Mouse (Mus musculus) adrenal gland, postnatal 14 days (tissue): ENCODE results near the gene Syne4. TPM values are rescaled to one million over a fixed set of nuclear protein-coding genes. Genes with fewer than 3 reads are reported as not detected.

Experiments used
- DNase-seq: peaks from one replicate; pipeline ENCODE4 v3.0.0; 2021; ENCODE audit warnings: mixed read lengths
- long read RNA-seq, 2 experiments: library from polyadenylated mRNA; stranded (forward); transcript quantifications; one replicate each; pipeline ENCODE4 v2.0.0; 2021
- total RNA-seq: library from RNA; stranded (reverse); gene quantifications from 2 replicates; pipeline ENCODE4 v1.2.3, GENCODE M21; 2021

The Syne4 gene
- total RNA-seq = 23.5 and 30.2 TPM in 2 replicates
- long read RNA-seq, experiment 1, transcript Syne4-201 (8 exons, 1,355 nt) = major isoform, 9 of 36 reads
- long read RNA-seq, experiment 1, partial matches to known transcripts = 7 of 36 reads
- long read RNA-seq, experiment 1, other reads (novel, unspliced or antisense) = 18 of 36 reads
- long read RNA-seq, experiment 2, transcript Syne4-201 (8 exons, 1,355 nt) = major isoform, 5 of 20 reads
- long read RNA-seq, experiment 2, partial matches to known transcripts = 5 of 20 reads
- long read RNA-seq, experiment 2, other reads (novel, unspliced or antisense) = 9 of 20 reads

DNA sequence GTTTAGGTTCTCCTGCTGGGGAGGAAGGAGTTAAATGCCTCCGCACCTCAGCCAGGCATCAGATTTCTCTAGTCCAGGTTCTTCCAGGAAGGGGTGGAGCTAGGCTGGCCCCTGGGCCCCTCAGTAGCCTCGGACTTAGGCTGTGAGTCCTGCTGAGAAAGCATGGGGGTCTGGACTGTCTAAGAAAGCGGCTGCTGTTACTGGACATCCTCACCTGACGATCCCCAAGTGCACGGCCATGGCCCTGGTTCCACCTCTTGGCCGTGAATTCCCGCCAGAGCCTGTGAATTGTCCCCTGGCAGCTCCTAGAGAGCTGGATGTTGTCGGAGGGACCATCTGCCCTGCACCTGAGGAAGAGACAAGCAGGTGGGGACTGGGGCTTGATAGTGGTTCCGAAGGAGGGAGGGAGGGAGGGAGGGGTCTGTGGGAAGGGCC is at the start of gene Syne4:
TSS of gene Syne4 (plus strand) at position 87 of the 435 bp plus-strand sequence.
- no peak for DNase-seq

DNA sequence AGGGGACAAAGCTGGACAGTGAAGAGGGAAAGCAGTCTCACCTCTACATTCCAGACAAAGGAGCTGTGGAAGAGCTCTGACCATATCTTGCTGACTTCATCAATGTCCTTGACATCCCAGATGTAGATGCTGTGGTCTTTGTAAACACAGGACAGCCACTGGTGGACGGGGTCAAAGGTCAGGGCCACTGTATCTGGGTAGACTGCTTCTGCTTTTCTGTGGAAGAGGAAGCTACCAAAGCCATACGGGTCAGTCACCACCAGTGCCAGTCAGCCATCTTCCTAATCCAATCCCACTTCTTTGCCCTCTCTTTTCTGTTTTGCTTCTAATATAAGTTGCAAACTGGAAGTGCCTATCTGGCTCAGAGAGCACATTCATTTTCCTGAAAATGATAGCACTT is 49.6 kb upstream of the Syne4 start:
- peak; percentile 26 for DNase-seq

DNA sequence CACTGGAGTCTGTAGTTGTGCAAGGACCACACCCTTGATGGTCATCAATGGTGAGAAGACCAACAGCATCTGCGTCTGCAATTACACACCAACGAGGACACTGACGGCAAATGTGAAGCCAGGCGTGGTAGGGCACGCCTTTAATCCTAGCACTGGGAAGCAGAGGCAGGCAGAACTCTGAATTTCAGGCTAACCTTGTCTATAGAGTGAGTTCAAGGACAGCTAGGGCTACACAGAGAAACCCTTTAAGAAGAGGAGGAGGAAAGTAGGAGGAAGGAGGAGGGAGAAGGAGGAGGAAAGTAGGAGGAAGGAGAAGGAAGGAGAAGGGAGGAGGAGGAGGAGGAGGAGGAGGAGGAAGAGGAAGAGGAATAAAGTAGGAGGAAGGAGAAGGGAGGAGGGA is 49.1 kb upstream of the Syne4 start:
- no peak for DNase-seq

GRCm38 (mm10) chr7:30265935-30266334 is 48.7 kb upstream of the Syne4 start:
- DNase-seq = no peak

DNA sequence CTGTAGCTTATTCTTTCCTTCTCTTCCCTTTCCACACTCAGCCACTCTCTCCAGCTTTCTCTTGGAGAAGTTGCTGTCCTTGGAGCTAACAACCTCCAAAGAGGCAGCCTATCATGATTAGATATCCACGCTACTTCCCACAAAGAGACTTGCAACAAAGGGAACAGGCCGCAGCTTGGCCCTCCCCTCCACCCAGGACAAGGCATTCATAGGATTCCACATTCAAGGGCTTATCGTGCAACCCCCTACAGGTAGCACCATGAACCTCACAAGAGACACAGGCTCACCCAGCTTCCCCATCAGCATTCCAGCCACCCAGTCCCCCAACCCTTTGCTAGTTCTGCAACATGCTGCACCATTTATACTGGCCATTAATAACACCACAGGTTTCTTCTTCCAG is 47.8 kb upstream of the Syne4 start:
- DNase-seq = no peak

DNA sequence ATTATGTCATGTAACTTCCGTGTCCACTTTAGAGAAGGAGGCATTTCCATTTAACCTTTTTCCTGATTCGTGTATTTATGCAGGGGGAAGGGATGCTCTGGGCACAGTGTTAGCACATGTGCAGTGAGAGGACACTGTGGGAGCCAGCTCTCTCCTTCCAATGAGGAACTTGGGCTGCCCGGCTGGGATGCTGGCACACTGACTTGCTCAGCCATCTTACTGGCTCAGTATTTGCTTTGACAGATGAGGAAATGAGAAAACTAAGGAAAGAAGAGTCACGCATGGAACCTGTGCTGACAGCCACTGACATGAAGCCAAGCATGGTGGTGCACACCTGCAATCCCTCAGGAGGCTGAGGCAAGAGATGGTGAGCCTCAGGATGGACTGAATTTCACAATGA is 45.0 kb upstream of the Syne4 start:
- DNase-seq = no peak

DNA sequence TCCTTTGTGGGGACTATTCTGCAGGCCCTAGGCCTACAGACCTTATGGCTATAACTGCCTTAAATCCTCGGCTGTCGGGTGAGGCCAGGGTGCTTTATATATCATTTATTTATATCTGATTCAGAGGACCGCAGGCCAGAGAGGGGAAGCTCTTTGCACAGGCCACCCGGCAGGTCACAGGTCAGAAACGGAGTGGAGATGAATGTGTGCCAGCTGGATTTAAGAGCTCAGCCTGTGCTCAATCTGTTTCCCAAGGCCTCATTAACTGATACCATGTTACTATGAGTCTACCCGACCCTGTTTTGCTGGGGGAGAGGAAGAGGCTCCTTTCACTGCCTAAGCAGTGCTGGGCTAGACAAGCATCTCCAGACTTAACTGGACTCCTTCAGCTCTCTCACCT is 40.2 kb upstream of the Syne4 start:
- DNase-seq = no peak

DNA sequence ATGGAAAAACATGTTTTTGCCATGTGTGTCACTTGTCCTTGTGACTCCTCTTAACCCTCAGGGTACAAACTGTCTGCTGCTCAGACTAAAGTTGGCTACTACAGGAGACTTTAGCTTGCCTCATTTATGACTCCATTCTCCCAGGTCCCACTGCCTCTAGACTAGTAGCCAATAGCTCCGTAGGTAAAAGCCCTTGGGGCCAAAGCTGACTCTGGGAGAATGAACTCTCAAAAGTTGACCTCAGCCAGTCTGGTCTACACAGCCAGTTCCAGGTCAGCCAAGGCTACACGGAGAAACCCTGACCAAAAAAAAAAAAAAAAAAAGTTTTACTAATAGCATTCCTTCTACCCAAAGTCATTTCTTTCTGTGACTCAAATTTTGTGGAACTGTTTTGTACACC is 35.7 kb upstream of the Syne4 start:
- DNase-seq = peak; percentile 45

- DNase-seq = no peak
Measured at GRCm38 (mm10) chr7:30279536-30279935, 35.1 kb upstream of the Syne4 start.

GRCm38 (mm10) chr7:30279951-30280669 is 34.5 kb upstream of the Syne4 start, which contains the start of the genes Thap8 and Wdr62:
TSS of gene Thap8 (plus strand) at chr7:30280094.
TSS of gene Wdr62 (minus strand) at chr7:30280419.
- DNase-seq = peak; percentile 95

DNA sequence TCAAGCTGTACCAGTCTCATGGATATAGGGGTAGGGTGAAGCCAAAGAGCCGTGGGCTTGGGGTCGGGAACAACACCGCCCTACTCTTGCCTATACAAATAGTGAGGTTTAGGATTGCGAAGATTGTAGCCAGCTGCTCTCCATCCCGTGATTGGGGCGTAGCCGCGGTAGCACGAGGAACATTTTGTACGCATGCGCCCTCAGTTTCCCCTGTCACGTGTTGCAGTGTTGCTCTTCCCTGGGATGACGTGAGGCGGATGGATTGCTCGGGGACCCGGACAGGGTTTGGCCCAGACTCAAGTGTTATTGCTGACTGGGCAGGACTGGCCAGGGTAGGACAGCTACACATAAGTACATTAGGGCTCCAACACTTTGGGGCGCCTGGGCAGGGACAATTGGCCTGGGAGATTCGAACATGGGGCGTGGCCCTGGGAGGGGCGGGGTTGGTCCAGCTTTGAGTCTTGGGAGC is 33.9 kb upstream of the Syne4 start:
- DNase-seq = peak; percentile 91

- DNase-seq = no peak
Measured at GRCm38 (mm10) chr7:30281522-30281921, 33.1 kb upstream of the Syne4 start.

GRCm38 (mm10) chr7:30282740-30283139 is 31.9 kb upstream of the Syne4 start:
- no peak for DNase-seq

- peak; percentile 70 for DNase-seq
Measured at GRCm38 (mm10) chr7:30286701-30287410, 27.8 kb upstream of the Syne4 start.

GRCm38 (mm10) chr7:30288046-30288445 is 26.6 kb upstream of the Syne4 start:
- DNase-seq = no peak

- no peak for DNase-seq
Measured at GRCm38 (mm10) chr7:30289071-30289713, 25.4 kb upstream of the Syne4 start.

- DNase-seq = no peak
Measured at GRCm38 (mm10) chr7:30289714-30290399, 24.8 kb upstream of the Syne4 start.

DNA sequence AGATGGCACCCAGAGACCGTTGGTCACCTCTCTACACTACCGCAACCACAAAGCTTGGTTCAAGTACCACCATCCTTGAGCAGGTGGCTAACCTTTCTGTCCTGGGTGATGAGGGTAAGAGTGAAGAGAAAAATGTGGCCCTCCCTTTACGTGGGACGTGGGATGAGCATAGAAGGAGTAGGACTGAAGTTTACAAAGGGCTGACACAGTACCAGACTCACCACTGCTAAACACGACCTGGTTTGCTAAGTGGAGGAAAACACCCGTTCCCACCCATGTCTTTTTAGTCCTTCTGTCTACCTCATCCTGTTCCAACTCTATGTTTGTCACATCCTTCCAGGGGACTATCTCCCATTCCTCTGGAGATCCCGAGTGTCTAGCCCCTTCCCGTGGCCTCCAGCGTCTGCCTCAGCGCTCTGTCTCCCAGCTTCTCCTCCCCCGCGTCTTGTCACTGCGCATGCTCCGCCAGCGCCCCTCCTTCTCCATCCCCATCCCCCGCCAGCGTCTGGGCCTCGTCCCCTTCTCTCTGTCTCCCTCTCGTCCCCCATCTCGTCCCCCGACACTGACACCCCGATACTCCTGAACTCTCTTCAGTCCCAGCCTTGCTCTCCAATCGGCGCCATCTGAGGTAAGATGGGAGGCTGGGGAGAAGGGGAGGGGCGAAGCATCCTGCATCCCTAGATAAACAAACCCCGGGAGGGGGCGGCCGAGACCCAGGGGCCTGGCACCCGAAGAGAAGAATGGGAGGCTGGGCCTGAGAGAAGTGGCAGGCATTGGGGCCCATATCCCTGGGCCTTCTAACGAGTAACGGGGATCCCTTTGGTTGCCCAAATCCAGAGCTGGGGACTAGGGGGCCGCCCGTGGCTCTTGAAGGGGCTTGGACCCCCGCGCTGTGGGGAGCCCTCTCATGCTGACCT is 23.1 kb upstream of the Syne4 start, which contains the start of gene Clip3:
TSS of gene Clip3 (plus strand) at position 514 of the 917 bp plus-strand sequence.
- DNase-seq = peak; percentile 76

- DNase-seq = no peak
Measured at GRCm38 (mm10) chr7:30293795-30294194, 20.8 kb upstream of the Syne4 start.

DNA sequence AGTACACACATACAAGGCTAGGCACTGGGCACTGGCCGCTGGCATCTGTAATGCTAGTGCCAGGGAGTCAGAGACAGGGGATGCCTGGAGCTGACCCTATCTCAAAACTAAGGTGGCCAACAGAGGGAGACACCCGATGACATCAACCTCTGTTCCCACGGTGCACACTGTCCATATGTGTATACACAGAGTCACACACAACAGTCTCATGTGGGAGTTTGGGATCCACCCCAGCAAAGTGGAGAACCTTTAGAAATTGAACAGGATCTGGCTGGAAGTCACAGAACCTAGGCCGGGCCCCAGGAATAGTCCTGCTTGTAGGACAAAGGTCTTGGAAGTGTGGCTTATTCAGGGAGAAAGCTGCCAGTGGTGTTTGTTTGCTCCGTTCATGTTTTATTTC is 20.3 kb upstream of the Syne4 start:
- no peak for DNase-seq

- peak; percentile 89 for DNase-seq
Measured at GRCm38 (mm10) chr7:30295103-30295502, 19.5 kb upstream of the Syne4 start.
